Mouse (Mus musculus) C2C12 (cell line): ENCODE results near the gene Dohh. TPM values are rescaled to one million over a fixed set of nuclear protein-coding genes. Genes with fewer than 3 reads are reported as not detected.

Source experiments
- H3K27me3 ChIP-seq: one replicate; pipeline ENCODE4 v1.6.1; 2011; ENCODE audit not compliant: control insufficient read depth, insufficient read depth, insufficient read length
- H3K36me3 ChIP-seq: one replicate; pipeline ENCODE4 v1.6.1; 2011; ENCODE audit not compliant: control insufficient read depth, insufficient read depth
- H3K4me3 ChIP-seq: one replicate; pipeline ENCODE4 v1.5.1; 2011; ENCODE audit warnings: mild to moderate bottlenecking, control low read depth; ENCODE audit not compliant: poor library complexity, insufficient read depth, severe bottlenecking
- H3K79me2 ChIP-seq: one replicate; pipeline ENCODE4 v1.6.1; 2011; ENCODE audit not compliant: control insufficient read depth, insufficient read depth
- H3K79me3 ChIP-seq: one replicate; pipeline ENCODE4 v1.6.1; 2011; ENCODE audit warnings: low read depth, control low read depth
- H3ac ChIP-seq: one replicate; pipeline ENCODE3; 2011; ENCODE audit warnings: low read depth; ENCODE audit not compliant: control insufficient read depth, insufficient read length
- CEBPB ChIP-seq: IDR thresholded peaks from one replicate; pipeline ENCODE4 v1.6.1; 2011; ENCODE audit warnings: low read depth, mild to moderate bottlenecking, control low read depth, moderate library complexity
- CTCF ChIP-seq: IDR thresholded peaks from one replicate; pipeline ENCODE4 v1.5.1; 2011; ENCODE audit not compliant: control insufficient read depth, insufficient read depth, insufficient read length
- FOSL1 ChIP-seq: IDR thresholded peaks from one replicate; pipeline ENCODE4 v1.8.0; 2011; ENCODE audit warnings: mild to moderate bottlenecking, low read length; ENCODE audit not compliant: poor library complexity, insufficient read depth, severe bottlenecking
- MAX ChIP-seq: IDR thresholded peaks from one replicate; pipeline ENCODE4 v1.6.1; 2011; ENCODE audit warnings: mild to moderate bottlenecking, control low read depth
- MYOD1 ChIP-seq: IDR thresholded peaks from one replicate; pipeline ENCODE4 v1.6.1; 2011; ENCODE audit warnings: low read depth; ENCODE audit not compliant: control insufficient read depth, insufficient read length
- MYOG ChIP-seq: IDR thresholded peaks from one replicate; pipeline ENCODE4 v1.6.1; 2011; ENCODE audit not compliant: control insufficient read depth, insufficient read length; ENCODE audit errors: extremely low read depth
- USF1 ChIP-seq: IDR thresholded peaks from one replicate; pipeline ENCODE4 v1.6.1; 2011; ENCODE audit warnings: low read depth, mild to moderate bottlenecking, control low read depth, moderate library complexity
- polyA plus RNA-seq: library from polyadenylated mRNA; unstranded; fragments of >200 nt; fragmentation: generic; extraction: Trizol; gene quantifications from one replicate; pipeline ENCODE4 v1.2.1, GENCODE M21; 2012; ENCODE audit warnings: missing spikeins

Gene Dohh
- polyA plus RNA-seq, 1 experiment, result 148 TPM

GRCm38 (mm10) chr10:81401205-81401520 is 16.9 kb downstream of the Dohh start:
- peaks cover 92% of the 10 kb centered on the region for H3K36me3 ChIP-seq
- H3ac ChIP-seq, result no peak overlapping the region
- no peak overlapping the region for H3K4me3 ChIP-seq
- peaks cover 15% of the 10 kb centered on the region for H3K79me3 ChIP-seq
- H3K79me2 ChIP-seq, result peaks cover 30% of the 10 kb centered on the region
- no peaks in the 10 kb centered on the region for H3K27me3 ChIP-seq
- no peak for TF ChIP-seq MYOD1
- TF ChIP-seq CEBPB, result no peak
- no peak for TF ChIP-seq CTCF
- no peak for TF ChIP-seq FOSL1
- no peak for TF ChIP-seq MYOG
- no peak for TF ChIP-seq MAX
- no peak for TF ChIP-seq USF1

GRCm38 (mm10) chr10:81401521-81402226 is 17.4 kb downstream of the Dohh start:
- Histone ChIP-seq H3K36me3 (peaks cover 94% of the 10 kb centered on the region), H3K4me3 (no peak overlapping the region), H3K79me3 (peaks cover 15% of the 10 kb centered on the region), H3ac (no peak overlapping the region), H3K79me2 (peaks cover 35% of the 10 kb centered on the region), H3K27me3 (no peaks in the 10 kb centered on the region)
- TF ChIP-seq USF1 (no peak), MAX (no peak), MYOG (no peak), FOSL1 (no peak), CTCF (no peak), CEBPB (no peak), MYOD1 (no peak)

GRCm38 (mm10) chr10:81402227-81402765 is 18.1 kb downstream of the Dohh start:
- no peaks in the 10 kb centered on the region for H3K27me3 ChIP-seq
- peaks cover 41% of the 10 kb centered on the region for H3K79me2 ChIP-seq
- H3K36me3 ChIP-seq, result peaks cover 96% of the 10 kb centered on the region
- H3K4me3 ChIP-seq, result no peak overlapping the region
- no peak overlapping the region for H3ac ChIP-seq
- peaks cover 20% of the 10 kb centered on the region for H3K79me3 ChIP-seq
- TF ChIP-seq CTCF, result no peak
- no peak for TF ChIP-seq MAX
- TF ChIP-seq MYOG, result no peak
- TF ChIP-seq USF1, result no peak
- no peak for TF ChIP-seq FOSL1
- no peak for TF ChIP-seq MYOD1
- TF ChIP-seq CEBPB, result no peak

GRCm38 (mm10) chr10:81403511-81403910 is 19.3 kb downstream of the Dohh start:
- Histone ChIP-seq H3K27me3 (no peaks in the 10 kb centered on the region), H3K4me3 (no peak overlapping the region), H3K79me3 (peaks cover 20% of the 10 kb centered on the region), H3K36me3 (peaks cover 93% of the 10 kb centered on the region), H3K79me2 (peaks cover 43% of the 10 kb centered on the region), H3ac (no peak overlapping the region)
- TF ChIP-seq CEBPB (no peak), MYOD1 (no peak), USF1 (no peak), CTCF (no peak), MAX (no peak), FOSL1 (no peak), MYOG (no peak)

GRCm38 (mm10) chr10:81404082-81404481 is 19.9 kb downstream of the Dohh start:
- H3K27me3 ChIP-seq, result no peaks in the 10 kb centered on the region
- H3K36me3 ChIP-seq, result peaks cover 90% of the 10 kb centered on the region
- no peak overlapping the region for H3K4me3 ChIP-seq

GRCm38 (mm10) chr10:81404720-81405119 is 20.5 kb downstream of the Dohh start:
- H3ac ChIP-seq, result no peak overlapping the region
- peaks cover 48% of the 10 kb centered on the region for H3K79me2 ChIP-seq
- no peaks in the 10 kb centered on the region for H3K27me3 ChIP-seq
- peaks cover 88% of the 10 kb centered on the region for H3K36me3 ChIP-seq
- H3K79me3 ChIP-seq, result peaks cover 16% of the 10 kb centered on the region
- TF ChIP-seq MYOG (no peak), FOSL1 (no peak), CTCF (no peak), MAX (no peak), USF1 (no peak), MYOD1 (no peak), CEBPB (no peak)
- no peak overlapping the region for H3K4me3 ChIP-seq

More at GRCm38 (mm10) chr10:81404082-81404481, 19.9 kb downstream of the Dohh start:
- Histone ChIP-seq H3K79me3 (peaks cover 20% of the 10 kb centered on the region), H3ac (no peak overlapping the region), H3K79me2 (peaks cover 43% of the 10 kb centered on the region)
- TF ChIP-seq MYOD1 (no peak), CTCF (no peak), FOSL1 (no peak), MYOG (no peak), CEBPB (no peak), MAX (no peak), USF1 (no peak)
